Mouse (Mus musculus): ENCODE data around the gene Dock8.

DNA sequence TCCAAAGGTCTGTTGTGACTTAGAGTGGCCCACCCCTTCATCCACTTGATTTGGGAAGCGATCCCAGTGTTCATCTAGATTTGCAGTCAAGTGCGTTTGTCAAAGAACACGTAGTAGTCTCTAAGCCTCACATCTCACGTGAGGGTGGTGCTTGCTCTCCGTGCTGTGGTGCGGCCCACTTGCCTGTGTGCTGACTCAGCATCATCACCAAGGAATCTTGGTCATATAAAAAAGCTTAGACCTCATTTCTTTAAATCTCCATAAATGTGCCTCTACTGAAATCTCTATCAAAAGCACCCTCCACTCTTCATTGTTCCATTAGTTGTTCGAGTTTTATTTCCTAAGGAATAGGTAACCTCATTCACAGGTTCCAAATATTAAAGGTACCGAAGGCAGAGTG is 107.0 kb downstream of the Dock8 start:
- TF ChIP-seq CTCF (IDR thresholded peaks at IDR 0.05; ENCODE audit: control insufficient read depth, insufficient read depth, insufficient read length), result no peak
- no peak for TF ChIP-seq USF1 (IDR thresholded peaks at IDR 0.05; ENCODE audit: low read depth)
- no peak for TF ChIP-seq MAX (IDR thresholded peaks at IDR 0.05)
- no peak for TF ChIP-seq CEBPB (IDR thresholded peaks at IDR 0.05; ENCODE audit: low read depth)
- TF ChIP-seq FOSL1 (IDR thresholded peaks at IDR 0.05; ENCODE audit: insufficient read depth, low read length, poor library complexity, severe bottlenecking), result no peak
